28 mouse cellular contexts compared by ENCODE assay signal in genomic region chr19:45802702-45803101, GRCm38 (mm10). TPM values are rescaled to one million over a fixed set of nuclear protein-coding genes. Genes with fewer than 3 reads are reported as not detected.
DNase-seq lines count a peak whose midpoint lies in the region; ATAC-seq lines count a peak whose summit lies in the region.
"Had no signal": no experiment of that assay in that cellular context is flagged by ENCODE, and none has a peak within 500 bp of the region (broad histone marks: within the 10 kb centered on the region; RNA-seq: fewer than 3 reads in every experiment).

No protein-coding gene starts in this region.

- no peak overlapping the region for H3K4me3 ChIP-seq in midbrain, embryonic 11.5 days (ENCODE audit: low read depth, low read length)
- H3K4me3 ChIP-seq in midbrain, embryonic 16.5 days (ENCODE audit: low read depth, low read length) = no peak overlapping the region
- peak overlapping the region; percentile 13; the same call in 1 of the 2 replicates for H3K4me3 ChIP-seq in liver, embryonic 11.5 days (ENCODE audit: low read depth, low read length)
- H3K4me3 ChIP-seq in liver, embryonic 15.5 days (replicated peaks) = peak overlapping the region; percentile 48
- H3K4me3 ChIP-seq in hindbrain, embryonic 11.5 days (ENCODE audit: low read depth, low read length) = no peak overlapping the region
- no peak overlapping the region for H3K4me3 ChIP-seq in kidney, embryonic 15.5 days (replicated peaks)
- H3K4me3 ChIP-seq in hindbrain, embryonic 16.5 days (ENCODE audit: low read length) = no peak overlapping the region
- H3K4me3 ChIP-seq: forebrain, embryonic 12.5 days; heart, embryonic 10.5 days; heart, embryonic 15.5 days; hindbrain, embryonic 13.5 days; midbrain, embryonic 12.5 days; neural tube, embryonic 13.5 days had no signal

- no peak overlapping the region for H3K4me2 ChIP-seq in midbrain, embryonic 11.5 days
- H3K4me2 ChIP-seq in midbrain, embryonic 16.5 days (ENCODE audit: low read length) = no peak overlapping the region
- peak overlapping the region; percentile 54 for H3K4me2 ChIP-seq in liver, embryonic 11.5 days
- H3K4me2 ChIP-seq in liver, embryonic 15.5 days = peak overlapping the region; percentile 74
- H3K4me2 ChIP-seq in hindbrain, embryonic 11.5 days (replicated peaks; ENCODE audit: low read depth, low read length) = no peak overlapping the region
- no peak overlapping the region for H3K4me2 ChIP-seq in kidney, embryonic 15.5 days
- H3K4me2 ChIP-seq in hindbrain, embryonic 16.5 days (ENCODE audit: low read length) = no peak overlapping the region
- H3K4me2 ChIP-seq: forebrain, embryonic 12.5 days; heart, embryonic 15.5 days; hindbrain, embryonic 13.5 days; lung, embryonic 14.5 days; midbrain, embryonic 12.5 days; neural tube, embryonic 13.5 days had no signal

- H3K9me3 ChIP-seq in midbrain, embryonic 11.5 days (ENCODE audit: control insufficient read depth, low read length) = no peaks in the 10 kb centered on the region
- H3K9me3 ChIP-seq in midbrain, embryonic 16.5 days (replicated peaks; ENCODE audit: control insufficient read depth, low read length, poor library complexity, severe bottlenecking) = no peaks in the 10 kb centered on the region
- 0 out of 2 replicates have a peak, but pooled peaks cover 2% of the 10 kb centered on the region for H3K9me3 ChIP-seq in liver, embryonic 11.5 days (ENCODE audit: control insufficient read depth, low read length)
- H3K9me3 ChIP-seq in liver, embryonic 15.5 days (replicated peaks) = no peaks in the 10 kb centered on the region
- no peaks in the 10 kb centered on the region for H3K9me3 ChIP-seq in hindbrain, embryonic 11.5 days (ENCODE audit: control insufficient read depth, low read length)
- H3K9me3 ChIP-seq in kidney, embryonic 15.5 days (replicated peaks) = no peaks in the 10 kb centered on the region
- H3K9me3 ChIP-seq in hindbrain, embryonic 16.5 days (ENCODE audit: control insufficient read depth, low read length) = no peaks in the 10 kb centered on the region
- H3K9me3 ChIP-seq: forebrain, embryonic 12.5 days; heart, embryonic 10.5 days; heart, embryonic 15.5 days; midbrain, embryonic 12.5 days; neural tube, embryonic 13.5 days had no signal

- H3K9ac ChIP-seq in midbrain, embryonic 11.5 days (ENCODE audit: low read length) = no peak overlapping the region
- H3K9ac ChIP-seq in midbrain, embryonic 16.5 days (ENCODE audit: low read depth, low read length) = no peak overlapping the region
- H3K9ac ChIP-seq in liver, embryonic 11.5 days (ENCODE audit: low read depth, low read length) = peak overlapping the region; percentile 23; the same call in 1 of the 2 replicates
- peak overlapping the region; percentile 45; the same call in 1 of the 2 replicates for H3K9ac ChIP-seq in liver, embryonic 15.5 days
- no peak overlapping the region for H3K9ac ChIP-seq in hindbrain, embryonic 11.5 days (ENCODE audit: low read depth, low read length)
- H3K9ac ChIP-seq in kidney, embryonic 15.5 days = no peak overlapping the region
- no peak overlapping the region for H3K9ac ChIP-seq in hindbrain, embryonic 16.5 days (ENCODE audit: low read depth, low read length)
- H3K9ac ChIP-seq: forebrain, embryonic 12.5 days; forebrain, postnatal 0 days; heart, embryonic 15.5 days; hindbrain, embryonic 13.5 days; lung, embryonic 14.5 days; neural tube, embryonic 13.5 days had no signal

- no peaks in the 10 kb centered on the region for H3K36me3 ChIP-seq in midbrain, embryonic 11.5 days (ENCODE audit: control insufficient read depth, insufficient read depth, low read length)
- no peaks in the 10 kb centered on the region for H3K36me3 ChIP-seq in midbrain, embryonic 16.5 days (ENCODE audit: control insufficient read depth, insufficient read depth, low read length)
- no peaks in the 10 kb centered on the region for H3K36me3 ChIP-seq in liver, embryonic 11.5 days (ENCODE audit: control insufficient read depth, insufficient read depth, low read length)
- H3K36me3 ChIP-seq in liver, embryonic 15.5 days (replicated peaks) = no peaks in the 10 kb centered on the region
- no peaks in the 10 kb centered on the region for H3K36me3 ChIP-seq in hindbrain, embryonic 11.5 days (ENCODE audit: control insufficient read depth, insufficient read depth, low read length)
- H3K36me3 ChIP-seq in kidney, embryonic 15.5 days = no peaks in the 10 kb centered on the region
- no peaks in the 10 kb centered on the region for H3K36me3 ChIP-seq in hindbrain, embryonic 16.5 days (ENCODE audit: control insufficient read depth, insufficient read depth, low read length)
- H3K36me3 ChIP-seq: forebrain, embryonic 12.5 days; heart, embryonic 10.5 days; heart, embryonic 15.5 days; hindbrain, embryonic 13.5 days; midbrain, embryonic 12.5 days; neural tube, embryonic 13.5 days had no signal

- WGBS in midbrain, embryonic 11.5 days = 75% methylated on average over 4 of the region's 4 CpGs
- 67% methylated on average over 4 of the region's 4 CpGs for WGBS in midbrain, embryonic 16.5 days
- WGBS in liver, embryonic 11.5 days = 36% methylated on average over 4 of the region's 4 CpGs
- WGBS in liver, embryonic 15.5 days (ENCODE audit: insufficient replicate concordance) = 31% methylated on average over 4 of the region's 4 CpGs
- 75% methylated on average over 4 of the region's 4 CpGs for WGBS in hindbrain, embryonic 11.5 days
- WGBS in kidney, embryonic 15.5 days = 74% methylated on average over 4 of the region's 4 CpGs
- WGBS in hindbrain, embryonic 16.5 days = 68% methylated on average over 4 of the region's 4 CpGs

- H3K27ac ChIP-seq in midbrain, embryonic 11.5 days (ENCODE audit: low read depth, low read length) = no peak overlapping the region
- no peak overlapping the region for H3K27ac ChIP-seq in midbrain, embryonic 16.5 days (ENCODE audit: low read length)
- H3K27ac ChIP-seq in liver, embryonic 11.5 days (ENCODE audit: low read depth, low read length) = peak overlapping the region; percentile 68; the same call in 1 of the 2 replicates
- H3K27ac ChIP-seq in liver, embryonic 15.5 days (replicated peaks) = peak overlapping the region; percentile 79
- no peak overlapping the region for H3K27ac ChIP-seq in hindbrain, embryonic 11.5 days (ENCODE audit: low read depth, low read length)
- no peak overlapping the region for H3K27ac ChIP-seq in kidney, embryonic 15.5 days
- H3K27ac ChIP-seq in hindbrain, embryonic 16.5 days (ENCODE audit: low read depth, low read length) = no peak overlapping the region
- H3K27ac ChIP-seq: forebrain, embryonic 12.5 days; heart, embryonic 10.5 days; heart, embryonic 15.5 days; hindbrain, embryonic 13.5 days; midbrain, embryonic 12.5 days; neural tube, embryonic 13.5 days had no signal

- no peak for ATAC-seq in midbrain, embryonic 11.5 days (ENCODE audit: low FRiP score)
- no peak for ATAC-seq in midbrain, embryonic 16.5 days
- ATAC-seq in liver, embryonic 11.5 days (replicated peaks; ENCODE audit: low FRiP score) = peak; percentile 89
- ATAC-seq in liver, embryonic 15.5 days (ENCODE audit: insufficient read depth) = peak; percentile 86
- no peak for ATAC-seq in hindbrain, embryonic 11.5 days (ENCODE audit: low FRiP score)
- ATAC-seq in kidney, embryonic 15.5 days (replicated peaks; ENCODE audit: low FRiP score) = no peak
- no peak for ATAC-seq in hindbrain, embryonic 16.5 days
- ATAC-seq: activated CD4-positive, CD25-positive, alpha-beta regulatory T cell, adult 4 months; forebrain, postnatal 0 days had no signal

- H3K4me1 ChIP-seq in midbrain, embryonic 11.5 days (ENCODE audit: control insufficient read depth, insufficient read depth, low read length) = peaks cover 3% of the 10 kb centered on the region; the same call in 1 of the 2 replicates
- peaks cover 4% of the 10 kb centered on the region for H3K4me1 ChIP-seq in midbrain, embryonic 16.5 days (ENCODE audit: control insufficient read depth, insufficient read depth, low read length)
- H3K4me1 ChIP-seq in liver, embryonic 11.5 days (replicated peaks; ENCODE audit: control insufficient read depth, insufficient read depth, low read length) = peaks cover 22% of the 10 kb centered on the region
- H3K4me1 ChIP-seq in liver, embryonic 15.5 days (replicated peaks) = peaks cover 40% of the 10 kb centered on the region
- no peaks in the 10 kb centered on the region for H3K4me1 ChIP-seq in hindbrain, embryonic 11.5 days (replicated peaks; ENCODE audit: control insufficient read depth, insufficient read depth, low read length)
- H3K4me1 ChIP-seq in kidney, embryonic 15.5 days = peaks cover 19% of the 10 kb centered on the region
- H3K4me1 ChIP-seq in hindbrain, embryonic 16.5 days (ENCODE audit: control insufficient read depth, insufficient read depth, low read depth, low read length) = no peaks in the 10 kb centered on the region
- H3K4me1 ChIP-seq: forebrain, embryonic 12.5 days had no signal

- H3K27me3 ChIP-seq in midbrain, embryonic 11.5 days (ENCODE audit: control insufficient read depth, insufficient read depth, low read length) = no peaks in the 10 kb centered on the region
- no peaks in the 10 kb centered on the region for H3K27me3 ChIP-seq in midbrain, embryonic 16.5 days (ENCODE audit: control insufficient read depth, insufficient read depth, low read depth, low read length)
- H3K27me3 ChIP-seq in liver, embryonic 11.5 days (replicated peaks; ENCODE audit: control insufficient read depth, insufficient read depth, low read length) = no peaks in the 10 kb centered on the region
- H3K27me3 ChIP-seq in liver, embryonic 15.5 days = no peaks in the 10 kb centered on the region; the same call in 1 of the 2 replicates
- H3K27me3 ChIP-seq in hindbrain, embryonic 11.5 days (ENCODE audit: control insufficient read depth, insufficient read depth, low read length) = no peaks in the 10 kb centered on the region
- H3K27me3 ChIP-seq in kidney, embryonic 15.5 days = no peaks in the 10 kb centered on the region
- H3K27me3 ChIP-seq in hindbrain, embryonic 16.5 days (replicated peaks; ENCODE audit: control insufficient read depth, insufficient read depth, low read length) = no peaks in the 10 kb centered on the region
- H3K27me3 ChIP-seq: hindbrain, embryonic 13.5 days; neural tube, embryonic 13.5 days had no signal

- peak; percentile 73 for DNase-seq in midbrain, embryonic 11.5 days (ENCODE audit: low spot score, missing footprints)
- no peak for DNase-seq in liver, embryonic 11.5 days (ENCODE audit: low spot score)
- no peak for DNase-seq in hindbrain, embryonic 11.5 days (ENCODE audit: low spot score)
- DNase-seq: adrenal gland, adult 8-10 months; B cell, adult 2 months; cerebellum, adult 2 months; cerebellum, postnatal 14 days; forebrain, postnatal 0 days; gastrocnemius, postnatal 14 days; kidney, adult 11 months; kidney, postnatal 25 days; left cerebral cortex, postnatal 4 days; lung, embryonic 14.5 days; lung, postnatal 14 days; thymus, postnatal 25 days had no signal

RNA-seq across cellular contexts. Expression of gene Kcnip2, which starts 13.2 kb away (rescaled TPM):
- polyA plus RNA-seq in midbrain, embryonic 11.5 days (2014; fragmentation: Nextera tagmentation; extraction: Ambion mirVana) = 0.66 and 1.0 TPM in 2 replicates
- 8.2 and 10.0 TPM in 2 replicates for polyA plus RNA-seq in midbrain, embryonic 16.5 days (2015; fragmentation: Nextera tagmentation; extraction: Ambion mirVana)
- polyA plus RNA-seq in liver, embryonic 11.5 days (2014; fragmentation: Nextera tagmentation; extraction: Ambion mirVana) = 1.2 and 1.8 TPM in 2 replicates
- 2.4 and 2.5 TPM in 2 replicates for polyA plus RNA-seq in liver, embryonic 15.5 days (2015; fragmentation: Nextera tagmentation; extraction: Ambion mirVana)
- polyA plus RNA-seq in hindbrain, embryonic 11.5 days (2014; fragmentation: Nextera tagmentation; extraction: Ambion mirVana) = 0.56 and 0.73 TPM in 2 replicates
- 2.2 and 2.3 TPM in 2 replicates for polyA plus RNA-seq in kidney, embryonic 15.5 days (2015; fragmentation: Nextera tagmentation; extraction: Ambion mirVana)
- polyA plus RNA-seq in hindbrain, embryonic 16.5 days (2015; fragmentation: Nextera tagmentation; extraction: Ambion mirVana) = 17.0 and 19.2 TPM in 2 replicates

RNA-seq across cellular contexts. Expression of gene Mgea5, which starts 19.1 kb away (rescaled TPM):
- 68.8 and 78.9 TPM in 2 replicates for polyA plus RNA-seq in midbrain, embryonic 11.5 days (2014; fragmentation: Nextera tagmentation; extraction: Ambion mirVana)
- 76.5 and 84.0 TPM in 2 replicates for polyA plus RNA-seq in midbrain, embryonic 16.5 days (2015; fragmentation: Nextera tagmentation; extraction: Ambion mirVana)
- 38.9 and 39.7 TPM in 2 replicates for polyA plus RNA-seq in liver, embryonic 11.5 days (2014; fragmentation: Nextera tagmentation; extraction: Ambion mirVana)
- polyA plus RNA-seq in liver, embryonic 15.5 days (2015; fragmentation: Nextera tagmentation; extraction: Ambion mirVana) = 16.9 and 20.2 TPM in 2 replicates
- 75.6 and 93.2 TPM in 2 replicates for polyA plus RNA-seq in hindbrain, embryonic 11.5 days (2014; fragmentation: Nextera tagmentation; extraction: Ambion mirVana)
- polyA plus RNA-seq in kidney, embryonic 15.5 days (2015; fragmentation: Nextera tagmentation; extraction: Ambion mirVana) = 47.4 and 53.3 TPM in 2 replicates
- 63.7 and 68.3 TPM in 2 replicates for polyA plus RNA-seq in hindbrain, embryonic 16.5 days (2015; fragmentation: Nextera tagmentation; extraction: Ambion mirVana)

RNA-seq across cellular contexts. Expression of gene Npm3, which starts 53.3 kb away (rescaled TPM):
- 9.3 and 10.4 TPM in 2 replicates for polyA plus RNA-seq in midbrain, embryonic 11.5 days (2014; fragmentation: Nextera tagmentation; extraction: Ambion mirVana)
- 7.9 TPM in 2 replicates for polyA plus RNA-seq in midbrain, embryonic 16.5 days (2015; fragmentation: Nextera tagmentation; extraction: Ambion mirVana)
- 32.7 and 34.5 TPM in 2 replicates for polyA plus RNA-seq in liver, embryonic 11.5 days (2014; fragmentation: Nextera tagmentation; extraction: Ambion mirVana)
- polyA plus RNA-seq in liver, embryonic 15.5 days (2015; fragmentation: Nextera tagmentation; extraction: Ambion mirVana) = 5.8 and 6.4 TPM in 2 replicates
- polyA plus RNA-seq in hindbrain, embryonic 11.5 days (2014; fragmentation: Nextera tagmentation; extraction: Ambion mirVana) = 7.4 and 8.8 TPM in 2 replicates
- 20.8 and 28.5 TPM in 2 replicates for polyA plus RNA-seq in kidney, embryonic 15.5 days (2015; fragmentation: Nextera tagmentation; extraction: Ambion mirVana)
- polyA plus RNA-seq in hindbrain, embryonic 16.5 days (2015; fragmentation: Nextera tagmentation; extraction: Ambion mirVana) = 5.7 and 6.5 TPM in 2 replicates

RNA-seq across cellular contexts. Expression of gene Fgf8, which starts 60.0 kb away (rescaled TPM):
- polyA plus RNA-seq in midbrain, embryonic 11.5 days (2014; fragmentation: Nextera tagmentation; extraction: Ambion mirVana) = 8.5 and 11.4 TPM in 2 replicates
- 0.23 and 1.2 TPM in 2 replicates for polyA plus RNA-seq in midbrain, embryonic 16.5 days (2015; fragmentation: Nextera tagmentation; extraction: Ambion mirVana)
- 0.32 and 0.82 TPM in 2 replicates for polyA plus RNA-seq in liver, embryonic 11.5 days (2014; fragmentation: Nextera tagmentation; extraction: Ambion mirVana)
- polyA plus RNA-seq in liver, embryonic 15.5 days (2015; fragmentation: Nextera tagmentation; extraction: Ambion mirVana) = not detected in 2 replicates
- polyA plus RNA-seq in hindbrain, embryonic 11.5 days (2014; fragmentation: Nextera tagmentation; extraction: Ambion mirVana) = 4.6 and 5.7 TPM in 2 replicates
- polyA plus RNA-seq in kidney, embryonic 15.5 days (2015; fragmentation: Nextera tagmentation; extraction: Ambion mirVana) = 17.8 and 20.3 TPM in 2 replicates
- polyA plus RNA-seq in hindbrain, embryonic 16.5 days (2015; fragmentation: Nextera tagmentation; extraction: Ambion mirVana) = 0.52 and 0.69 TPM in 2 replicates
- polyA plus RNA-seq: activated CD4-positive, CD25-positive, alpha-beta regulatory T cell, adult 4 months; cerebellum, adult 2 months; lung, embryonic 14.5 days; neural tube, embryonic 13.5 days; small intestine, adult 2 months; stomach, embryonic 14.5 days had no signal

Comparison
In these comparisons a context has a peak if more than half of its experiments do, and no peak if none do; other contexts are left out.
1. ATAC-seq: peak in liver, embryonic 11.5 days (single experiment) and liver, embryonic 15.5 days (single experiment); none in midbrain, embryonic 11.5 days (single experiment), midbrain, embryonic 16.5 days (single experiment), hindbrain, embryonic 11.5 days (single experiment), kidney, embryonic 15.5 days (single experiment) and hindbrain, embryonic 16.5 days (single experiment).
2. H3K27ac ChIP-seq: peak in liver, embryonic 11.5 days (single experiment) and liver, embryonic 15.5 days (single experiment); none in midbrain, embryonic 11.5 days (single experiment), midbrain, embryonic 16.5 days (single experiment), hindbrain, embryonic 11.5 days (single experiment), kidney, embryonic 15.5 days (single experiment) and hindbrain, embryonic 16.5 days (single experiment).
3. H3K4me2 ChIP-seq: peak in liver, embryonic 11.5 days (single experiment) and liver, embryonic 15.5 days (single experiment); none in midbrain, embryonic 11.5 days (single experiment), midbrain, embryonic 16.5 days (single experiment), hindbrain, embryonic 11.5 days (single experiment), kidney, embryonic 15.5 days (single experiment) and hindbrain, embryonic 16.5 days (single experiment).
4. H3K4me3 ChIP-seq: peak in liver, embryonic 11.5 days (single experiment) and liver, embryonic 15.5 days (single experiment); none in midbrain, embryonic 11.5 days (single experiment), midbrain, embryonic 16.5 days (single experiment), hindbrain, embryonic 11.5 days (single experiment), kidney, embryonic 15.5 days (single experiment) and hindbrain, embryonic 16.5 days (single experiment).
5. H3K9ac ChIP-seq: peak in liver, embryonic 11.5 days (single experiment) and liver, embryonic 15.5 days (single experiment); none in midbrain, embryonic 11.5 days (single experiment), midbrain, embryonic 16.5 days (single experiment), hindbrain, embryonic 11.5 days (single experiment), kidney, embryonic 15.5 days (single experiment) and hindbrain, embryonic 16.5 days (single experiment).